Mouse (Mus musculus) kidney, embryonic 14.5 days (tissue): ENCODE results near the gene Aox4. TPM values are rescaled to one million over a fixed set of nuclear protein-coding genes. Genes with fewer than 3 reads are reported as not detected.

ENCODE experiments used
- ATAC-seq: fragments of 200-750 bp; cut with Nextera tagmentation; 2 replicates; pipeline ENCODE4 v1.8.0; 2017; ENCODE audit warnings: moderate number of reproducible peaks, mild to moderate bottlenecking, moderate TSS enrichment, moderate library complexity; ENCODE audit not compliant: low FRiP score, low TSS enrichment
- H3K27ac ChIP-seq: fragments of 300-500 bp; sonication (generic); 2 replicates; pipeline ENCODE4 v1.5.1; 2014; ENCODE audit warnings: low read depth, mild to moderate bottlenecking, low read length, moderate library complexity, mixed read lengths
- H3K27me3 ChIP-seq: fragments of 300-500 bp; sonication (generic); 2 replicates; pipeline ENCODE4 v1.6.1; 2014; ENCODE audit warnings: mild to moderate bottlenecking, low read length; ENCODE audit not compliant: control insufficient read depth, insufficient read depth
- H3K36me3 ChIP-seq: fragments of 300-500 bp; sonication (generic); 2 replicates; pipeline ENCODE4 v1.6.1; 2014; ENCODE audit warnings: low read length, mixed read lengths; ENCODE audit not compliant: control insufficient read depth, insufficient read depth
- H3K4me1 ChIP-seq: fragments of 300-500 bp; sonication (generic); 2 replicates; pipeline ENCODE4 v1.6.1; 2014; ENCODE audit warnings: low read length, mixed read lengths; ENCODE audit not compliant: control insufficient read depth, insufficient read depth
- H3K4me2 ChIP-seq: fragments of 300-500 bp; sonication (generic); replicated peaks from 2 replicates; pipeline ENCODE4 v1.6.1; 2014; ENCODE audit warnings: low read depth, mild to moderate bottlenecking, low read length
- H3K4me3 ChIP-seq: fragments of 300-500 bp; sonication (generic); 2 replicates; pipeline ENCODE4 v1.5.1; 2014; ENCODE audit warnings: mild to moderate bottlenecking, low read length
- H3K9ac ChIP-seq: fragments of 300-500 bp; sonication (generic); 2 replicates; pipeline ENCODE4 v1.6.1; 2014; ENCODE audit warnings: low read depth, mild to moderate bottlenecking, low read length, moderate library complexity
- H3K9me3 ChIP-seq: fragments of 300-500 bp; sonication (generic); 2 replicates; pipeline ENCODE4 v1.6.1; 2016; ENCODE audit warnings: low read length; ENCODE audit not compliant: control insufficient read depth
- WGBS: fragments of 180-500 bp; shearing (Covaris S2); extraction: QIAGEN DNeasy Blood & Tissue Kit; methylation state at CpG from one replicate; pipeline ENCODE4 v1.1.7; 2014; 5-methylcytosine and 5-hydroxymethylcytosine counted together
- polyA plus RNA-seq: library from polyadenylated mRNA; unstranded; fragments of >200 nt; fragmentation: Nextera tagmentation; extraction: Ambion mirVana; gene quantifications from 2 replicates; pipeline ENCODE4 v1.2.1, GENCODE M21; 2014

The Aox4 gene
- polyA plus RNA-seq, 1 experiment from 2014 or later = 0.14 TPM

DNA sequence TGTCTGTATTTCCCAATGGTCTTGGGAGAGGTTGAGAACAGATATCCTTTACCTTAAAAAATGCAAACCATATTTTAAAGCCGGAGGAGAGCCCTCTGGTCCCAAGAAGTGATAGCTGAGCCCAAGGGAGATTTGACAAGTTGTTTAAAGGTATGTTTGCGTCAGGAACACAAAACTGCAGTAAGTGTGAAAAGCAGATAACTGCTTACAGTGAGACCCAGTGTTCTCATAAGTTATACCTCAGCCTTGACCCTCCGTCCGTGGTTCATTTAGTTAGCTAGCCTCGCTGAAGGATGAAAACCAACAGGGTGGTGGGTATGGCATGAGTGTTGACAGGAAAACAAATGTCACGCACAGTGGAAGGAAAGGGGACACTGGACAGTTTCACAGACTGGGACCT is 92.8 kb downstream of the Aox4 start:
- Histone ChIP-seq H3K4me1 (0 out of 2 replicates have a peak, but pooled peaks cover 7% of the 10 kb centered on the region), H3K9me3 (no peaks in the 10 kb centered on the region), H3K36me3 (no peaks in the 10 kb centered on the region), H3K4me2 (no peak overlapping the region), H3K9ac (no peak overlapping the region), H3K27ac (no peak overlapping the region), H3K4me3 (no peak overlapping the region), H3K27me3 (no peaks in the 10 kb centered on the region)
- 80% methylated on average over 6 of the region's 6 CpGs for WGBS
- ATAC-seq = no peak

DNA sequence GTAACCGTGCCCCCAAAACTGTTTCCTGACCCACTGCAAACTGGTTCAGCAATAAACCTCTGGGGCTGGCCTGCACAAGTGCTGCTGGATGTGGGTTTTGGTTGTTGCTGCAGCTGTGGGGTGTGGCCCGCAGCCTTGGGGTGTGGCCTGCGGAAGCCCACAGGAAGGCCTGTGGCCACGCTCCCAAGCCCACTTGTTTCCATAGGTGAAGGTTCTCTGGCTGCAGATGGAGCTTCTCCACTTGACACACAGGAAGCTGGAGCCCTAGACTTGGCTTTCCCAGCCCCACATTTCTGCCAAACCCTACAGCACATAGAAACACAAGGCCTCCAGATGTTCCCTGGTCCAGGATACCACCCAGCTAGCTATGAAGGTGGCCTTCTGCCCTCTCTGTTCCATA is 93.5 kb downstream of the Aox4 start:
- H3K9me3 ChIP-seq = no peaks in the 10 kb centered on the region
- H3K4me3 ChIP-seq = no peak overlapping the region
- H3K27me3 ChIP-seq = no peaks in the 10 kb centered on the region
- no peak overlapping the region for H3K4me2 ChIP-seq
- H3K36me3 ChIP-seq = no peaks in the 10 kb centered on the region
- no peak overlapping the region for H3K9ac ChIP-seq
- 67% methylated on average over 4 of the region's 4 CpGs for WGBS
- ATAC-seq = peak; percentile 75; the same call in 1 of the 2 replicates
- 0 out of 2 replicates have a peak, but pooled peaks cover 7% of the 10 kb centered on the region for H3K4me1 ChIP-seq
- H3K27ac ChIP-seq = no peak overlapping the region

- 64% methylated on average over 12 of the region's 12 CpGs for WGBS
- no peak overlapping the region for H3K4me3 ChIP-seq
These were observed 94.1 kb downstream of the Aox4 start for GRCm38 (mm10) chr1:58304296-58304695.

DNA sequence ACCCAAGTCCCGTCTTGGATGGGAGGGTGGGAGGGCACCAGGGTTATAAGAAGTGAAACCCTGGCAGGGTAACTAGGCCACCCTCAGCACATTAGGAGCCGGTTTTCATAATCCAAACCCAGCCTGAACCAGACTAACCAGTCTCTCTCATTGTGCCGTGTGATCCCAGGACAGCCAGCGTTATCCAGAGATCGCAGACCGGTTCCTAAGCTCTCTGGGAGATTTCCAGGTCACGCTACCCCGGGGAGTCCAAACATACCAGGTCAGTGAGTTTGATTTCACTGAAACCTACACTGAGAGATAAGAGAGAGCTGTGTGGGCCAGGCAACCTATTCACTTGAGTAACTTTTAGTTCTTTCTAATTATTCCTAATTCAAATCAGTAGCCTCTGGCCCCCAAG is 97.0 kb downstream of the Aox4 start:
- Histone ChIP-seq H3K36me3 (no peaks in the 10 kb centered on the region), H3K4me1 (0 out of 2 replicates have a peak, but pooled peaks cover 7% of the 10 kb centered on the region), H3K9me3 (no peaks in the 10 kb centered on the region), H3K27ac (no peak overlapping the region), H3K4me3 (no peak overlapping the region), H3K9ac (no peak overlapping the region), H3K4me2 (no peak overlapping the region), H3K27me3 (no peaks in the 10 kb centered on the region)
- ATAC-seq = no peak
- 58% methylated on average over 8 of the region's 8 CpGs for WGBS

More at GRCm38 (mm10) chr1:58304296-58304695, 94.1 kb downstream of the Aox4 start:
- H3K27ac ChIP-seq = no peak overlapping the region
- H3K9ac ChIP-seq = no peak overlapping the region
- no peak for ATAC-seq
- H3K9me3 ChIP-seq = no peaks in the 10 kb centered on the region
- no peaks in the 10 kb centered on the region for H3K36me3 ChIP-seq
- no peaks in the 10 kb centered on the region for H3K27me3 ChIP-seq
- no peak overlapping the region for H3K4me2 ChIP-seq
- 0 out of 2 replicates have a peak, but pooled peaks cover 7% of the 10 kb centered on the region for H3K4me1 ChIP-seq

- Histone ChIP-seq H3K9ac (no peak overlapping the region), H3K4me3 (no peak overlapping the region), H3K9me3 (no peaks in the 10 kb centered on the region), H3K27ac (no peak overlapping the region), H3K27me3 (no peaks in the 10 kb centered on the region), H3K4me1 (0 out of 2 replicates have a peak, but pooled peaks cover 5% of the 10 kb centered on the region), H3K4me2 (no peak overlapping the region), H3K36me3 (no peaks in the 10 kb centered on the region)
- 94% methylated on average over 8 of the region's 8 CpGs for WGBS
- no peak for ATAC-seq
These were observed 98.4 kb downstream of the Aox4 start for GRCm38 (mm10) chr1:58308594-58308993.

DNA sequence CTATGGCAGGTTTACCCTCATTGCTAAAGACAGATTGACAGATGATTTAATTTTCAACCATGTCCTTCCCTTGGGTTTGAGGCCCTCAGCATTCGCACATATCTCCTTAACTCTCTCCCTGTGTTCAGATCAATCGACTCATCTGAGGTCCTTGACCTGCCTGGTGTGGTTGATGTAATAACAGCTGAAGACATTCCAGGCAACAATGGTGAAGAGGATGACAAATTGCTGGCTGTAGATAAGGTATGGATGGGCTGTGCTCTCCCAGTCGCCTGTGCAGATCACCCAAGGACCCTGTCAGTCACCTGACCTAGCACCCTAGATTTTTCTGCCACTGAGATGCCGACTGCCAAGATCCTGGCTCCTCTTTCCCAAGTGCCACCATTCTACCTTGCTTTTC is 99.7 kb downstream of the Aox4 start:
- no peak for ATAC-seq
- Histone ChIP-seq H3K4me1 (0 out of 2 replicates have a peak, but pooled peaks cover 3% of the 10 kb centered on the region), H3K27ac (no peak overlapping the region), H3K9me3 (no peaks in the 10 kb centered on the region), H3K27me3 (no peaks in the 10 kb centered on the region), H3K36me3 (no peaks in the 10 kb centered on the region), H3K4me3 (no peak overlapping the region), H3K9ac (no peak overlapping the region), H3K4me2 (no peak overlapping the region)
- WGBS = 83% methylated on average over 4 of the region's 4 CpGs

- no peak overlapping the region for H3K4me3 ChIP-seq
- no peaks in the 10 kb centered on the region for H3K27me3 ChIP-seq
- no peak for ATAC-seq
- no peaks in the 10 kb centered on the region for H3K9me3 ChIP-seq
- H3K4me2 ChIP-seq = no peak overlapping the region
- H3K36me3 ChIP-seq = no peaks in the 10 kb centered on the region
- 82% methylated on average over 7 of the region's 7 CpGs for WGBS
- H3K4me1 ChIP-seq = no peaks in the 10 kb centered on the region
- H3K27ac ChIP-seq = no peak overlapping the region
- no peak overlapping the region for H3K9ac ChIP-seq
These were observed 101.1 kb downstream of the Aox4 start for GRCm38 (mm10) chr1:58311221-58311864.

GRCm38 (mm10) chr1:58313173-58313572 is 103.0 kb downstream of the Aox4 start:
- H3K9ac ChIP-seq = no peak overlapping the region
- no peak overlapping the region for H3K27ac ChIP-seq
- no peaks in the 10 kb centered on the region for H3K36me3 ChIP-seq
- no peaks in the 10 kb centered on the region for H3K27me3 ChIP-seq
- H3K4me1 ChIP-seq = no peaks in the 10 kb centered on the region
- no peak overlapping the region for H3K4me2 ChIP-seq
- WGBS = 92% methylated on average over 8 of the region's 8 CpGs
- H3K9me3 ChIP-seq = no peaks in the 10 kb centered on the region
- H3K4me3 ChIP-seq = no peak overlapping the region
- no peak for ATAC-seq

DNA sequence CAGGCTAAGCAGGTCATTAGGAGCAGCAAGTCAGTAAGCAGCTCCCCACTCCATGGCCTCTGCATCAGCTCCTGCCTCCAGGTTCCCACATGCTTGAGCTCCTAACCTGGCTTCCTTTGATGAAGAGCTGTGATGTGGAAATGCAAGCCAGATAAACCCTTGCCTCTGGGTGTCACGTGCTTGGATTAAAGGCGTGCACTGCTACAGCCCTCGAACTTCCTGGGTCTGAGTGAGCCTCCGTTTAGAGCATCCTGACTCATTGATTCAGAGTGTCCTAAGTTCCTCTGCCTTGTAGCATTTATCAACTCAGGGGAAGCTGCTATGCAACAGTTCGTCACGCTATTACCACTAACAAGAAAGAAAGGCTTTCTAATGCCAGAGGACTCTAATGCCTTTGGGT is 105.3 kb downstream of the Aox4 start:
- Histone ChIP-seq H3K4me3 (no peak overlapping the region), H3K9me3 (no peaks in the 10 kb centered on the region), H3K36me3 (no peaks in the 10 kb centered on the region), H3K4me1 (no peaks in the 10 kb centered on the region), H3K27me3 (no peaks in the 10 kb centered on the region), H3K4me2 (no peak overlapping the region), H3K9ac (no peak overlapping the region), H3K27ac (no peak overlapping the region)
- 67% methylated on average over 6 of the region's 6 CpGs for WGBS
- no peak for ATAC-seq
